Mouse (Mus musculus) CD4-positive helper T cell, adult 2 months (primary cell): ENCODE results near the gene Pros1.

Experiments
- DNase-seq: peaks from one replicate; pipeline ENCODE4 v3.0.0-alpha.2; 2012; ENCODE audit warnings: low read depth, missing footprints, low spot score

Gene Pros1

GRCm38 (mm10) chr16:62854191-62855068 lies at the start of gene Pros1:
TSS of gene Pros1 (plus strand) at chr16:62854307.
- peak; percentile 57 for DNase-seq

- DNase-seq, result no peak
Measured at GRCm38 (mm10) chr16:62804621-62805020, 49.5 kb upstream of the Pros1 start.

GRCm38 (mm10) chr16:62807249-62807979 lies 46.7 kb upstream of the Pros1 start:
- no peak for DNase-seq

GRCm38 (mm10) chr16:62810855-62811254 lies 43.3 kb upstream of the Pros1 start:
- DNase-seq, result no peak

- DNase-seq, result no peak
Measured at GRCm38 (mm10) chr16:62813790-62814189, 40.3 kb upstream of the Pros1 start.

- DNase-seq, result no peak
Measured at GRCm38 (mm10) chr16:62814491-62814890, 39.6 kb upstream of the Pros1 start, which contains the start of gene Stx19. TSS of gene Stx19 (plus strand) at chr16:62814676.

GRCm38 (mm10) chr16:62822472-62822871 lies 31.6 kb upstream of the Pros1 start:
- no peak for DNase-seq

GRCm38 (mm10) chr16:62826156-62827001 lies 27.7 kb upstream of the Pros1 start:
- DNase-seq, result peak; percentile 43

GRCm38 (mm10) chr16:62832027-62832426 lies 22.1 kb upstream of the Pros1 start:
- no peak for DNase-seq

GRCm38 (mm10) chr16:62832481-62832880 lies 21.6 kb upstream of the Pros1 start:
- DNase-seq, result peak; percentile 62

GRCm38 (mm10) chr16:62834016-62834735 lies 19.9 kb upstream of the Pros1 start:
- no peak for DNase-seq

GRCm38 (mm10) chr16:62845341-62845740 lies 8.8 kb upstream of the Pros1 start:
- DNase-seq, result no peak

GRCm38 (mm10) chr16:62846498-62847312 lies 7.4 kb upstream of the Pros1 start, which contains the start of gene Arl13b:
TSS of gene Arl13b (minus strand) at chr16:62847040.
- DNase-seq, result peak; percentile 97

GRCm38 (mm10) chr16:62852464-62853252 lies 1.4 kb upstream of the Pros1 start:
- peak; percentile 27 for DNase-seq

GRCm38 (mm10) chr16:62853611-62854126 lies 438 bp upstream of the Pros1 start:
- peak; percentile 43 for DNase-seq

GRCm38 (mm10) chr16:62855385-62855784 lies 1.3 kb downstream of the Pros1 start:
- DNase-seq, result no peak

GRCm38 (mm10) chr16:62856273-62856672 lies 2.2 kb downstream of the Pros1 start:
- no peak for DNase-seq

- DNase-seq, result no peak
Measured at GRCm38 (mm10) chr16:62857498-62857897, 3.4 kb downstream of the Pros1 start.

- peak; percentile 25 for DNase-seq
Measured at GRCm38 (mm10) chr16:62858018-62858417, 3.9 kb downstream of the Pros1 start.
